Mouse (Mus musculus) embryonic fibroblast, embryonic 13.5 days (primary cell): ENCODE data around the gene Grid2ip. TPM values are rescaled to one million over a fixed set of nuclear protein-coding genes. Genes with fewer than 3 reads are reported as not detected.
A peak's percentile ranks its signal among the peaks of the same experiment; 100 is the strongest.

Source experiments
- H3K27ac ChIP-seq: 2 replicates; pipeline ENCODE4 v1.5.1; 2012; ENCODE audit warnings: low read length, control low read depth, inconsistent platforms; ENCODE audit not compliant: insufficient read depth
- H3K4me1 ChIP-seq: 2 replicates; pipeline ENCODE4 v1.6.1; 2011; ENCODE audit warnings: low read length; ENCODE audit not compliant: control insufficient read depth, insufficient read depth
- H3K4me3 ChIP-seq: 2 replicates; pipeline ENCODE4 v1.5.1; 2011; ENCODE audit warnings: mild to moderate bottlenecking, control low read depth, low read length; ENCODE audit not compliant: insufficient read depth
- CTCF ChIP-seq: IDR thresholded peaks from 2 replicates; pipeline ENCODE4 v1.5.1; 2011; ENCODE audit warnings: mild to moderate bottlenecking, control low read depth, low read length, moderate library complexity, borderline replicate concordance; ENCODE audit not compliant: insufficient read depth
- POLR2A ChIP-seq: IDR thresholded peaks from 2 replicates; pipeline ENCODE4 v1.6.1; 2011; ENCODE audit warnings: low read depth, mild to moderate bottlenecking, control low read depth, low read length, moderate library complexity
- polyA plus RNA-seq: library from polyadenylated mRNA; stranded (reverse); fragments of >200 nt; gene quantifications from 2 replicates; pipeline ENCODE4 v1.2.4, GENCODE M21; 2011; ENCODE audit warnings: low read depth; ENCODE audit not compliant: missing spikeins, insufficient read length

The Grid2ip gene
- polyA plus RNA-seq, 1 experiment, result not detected

GRCm38 (mm10) chr5:143406548-143406947, 49.4 kb downstream of the Grid2ip start:
- Histone ChIP-seq H3K27ac (no peak overlapping the region), H3K4me3 (no peak overlapping the region), H3K4me1 (peaks cover 12% of the 10 kb centered on the region)
- TF ChIP-seq POLR2A, result no peak
- TF ChIP-seq CTCF, result no peak

DNA sequence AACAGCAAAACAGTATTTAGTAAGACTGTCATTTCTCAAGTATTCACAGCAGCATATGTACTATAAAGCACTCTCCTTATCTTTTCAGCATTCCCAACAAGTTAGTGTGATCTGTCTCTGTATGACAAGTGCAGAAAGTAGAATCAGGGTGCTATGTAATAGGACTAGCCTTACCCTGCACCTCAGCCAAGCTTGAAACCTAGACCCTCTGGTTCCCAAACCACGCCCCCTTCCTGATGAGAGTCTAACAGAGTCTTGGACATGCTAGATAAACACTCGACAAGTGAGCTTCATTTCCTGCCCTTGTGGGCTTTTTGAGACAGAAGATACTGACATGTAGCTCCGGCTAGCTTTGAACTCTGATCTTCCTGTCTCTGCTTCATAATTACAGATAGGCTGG, 52.1 kb downstream of the Grid2ip start:
- Histone ChIP-seq H3K4me3 (no peak overlapping the region), H3K4me1 (peaks cover 12% of the 10 kb centered on the region), H3K27ac (no peak overlapping the region)
- TF ChIP-seq CTCF (no peak), POLR2A (no peak)

DNA sequence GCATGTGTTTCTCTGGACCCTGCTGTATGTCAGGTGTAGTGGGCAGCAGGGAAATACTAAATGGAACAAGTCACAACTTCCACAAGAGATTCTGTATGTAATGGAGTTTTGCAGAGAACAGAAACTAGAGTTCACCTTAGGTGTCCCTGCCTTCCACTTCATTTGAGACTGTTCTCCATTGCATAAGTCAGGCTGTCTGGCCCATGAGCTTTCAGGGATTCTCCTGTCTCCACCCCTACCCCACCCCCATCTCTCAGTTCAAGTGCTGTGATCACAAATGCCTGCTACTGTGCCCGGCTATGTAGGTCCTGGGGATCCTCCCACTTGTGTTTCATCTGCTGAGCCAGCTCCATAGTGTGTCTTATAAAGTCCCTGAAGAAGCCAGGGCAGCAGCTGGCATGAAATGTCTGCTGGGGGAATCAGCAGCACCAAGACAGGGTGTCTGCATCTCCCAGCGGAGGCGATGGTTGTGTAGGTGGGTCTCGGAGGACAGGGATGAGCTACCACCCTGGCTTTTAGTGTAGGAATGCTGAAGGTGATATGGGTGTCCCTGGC, 53.8 kb downstream of the Grid2ip start:
- no peak overlapping the region for H3K27ac ChIP-seq

DNA sequence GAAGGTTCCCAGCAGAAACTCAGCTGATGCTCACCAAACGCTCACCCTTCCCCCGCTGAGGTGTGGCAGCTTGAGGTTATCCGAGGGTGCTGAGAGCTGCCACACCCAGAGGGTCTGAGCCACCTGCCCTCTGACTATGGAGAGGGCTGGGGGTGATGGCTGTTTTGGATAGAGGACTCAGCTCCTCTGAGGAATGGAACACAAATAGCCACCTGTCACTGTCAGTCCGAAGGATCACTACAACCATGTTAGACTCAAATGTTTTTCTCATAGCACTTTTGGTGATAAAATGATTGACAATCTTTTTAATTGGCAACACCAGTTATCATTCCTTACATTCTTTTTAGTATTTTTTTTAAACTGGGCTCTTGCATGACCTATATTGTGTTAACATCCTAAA, 64.3 kb downstream of the Grid2ip start:
- Histone ChIP-seq H3K27ac (no peak overlapping the region), H3K4me3 (no peak overlapping the region), H3K4me1 (no peaks in the 10 kb centered on the region)
- TF ChIP-seq POLR2A, result no peak
- TF ChIP-seq CTCF, result no peak

More for the DNA sequence above, 53.8 kb downstream of the Grid2ip start:
- TF ChIP-seq CTCF (no peak), POLR2A (no peak)
- Histone ChIP-seq H3K4me1 (peaks cover 4% of the 10 kb centered on the region), H3K4me3 (no peak overlapping the region)

DNA sequence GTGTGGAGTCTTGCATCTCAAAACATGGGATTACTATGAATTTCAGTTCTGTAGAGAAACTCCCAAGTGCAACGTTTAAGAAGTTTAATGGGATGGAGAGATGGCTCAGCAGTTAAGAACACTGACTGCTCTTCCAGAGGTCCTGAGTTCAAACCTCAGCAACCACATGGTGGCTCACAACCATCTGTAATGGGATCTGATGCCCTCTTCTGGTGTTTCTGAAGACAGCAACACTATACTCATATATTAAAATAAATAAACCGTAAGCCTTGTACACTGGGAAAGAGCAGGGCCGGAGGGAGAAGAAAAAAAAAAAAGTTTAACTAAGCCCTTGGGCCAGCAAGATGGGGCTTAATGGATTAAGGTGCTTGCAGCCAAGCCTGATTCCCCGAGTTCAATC, 65.9 kb downstream of the Grid2ip start:
- TF ChIP-seq CTCF (no peak), POLR2A (no peak)
- no peak overlapping the region for H3K27ac ChIP-seq
- H3K4me3 ChIP-seq, result no peak overlapping the region
- H3K4me1 ChIP-seq, result no peaks in the 10 kb centered on the region

DNA sequence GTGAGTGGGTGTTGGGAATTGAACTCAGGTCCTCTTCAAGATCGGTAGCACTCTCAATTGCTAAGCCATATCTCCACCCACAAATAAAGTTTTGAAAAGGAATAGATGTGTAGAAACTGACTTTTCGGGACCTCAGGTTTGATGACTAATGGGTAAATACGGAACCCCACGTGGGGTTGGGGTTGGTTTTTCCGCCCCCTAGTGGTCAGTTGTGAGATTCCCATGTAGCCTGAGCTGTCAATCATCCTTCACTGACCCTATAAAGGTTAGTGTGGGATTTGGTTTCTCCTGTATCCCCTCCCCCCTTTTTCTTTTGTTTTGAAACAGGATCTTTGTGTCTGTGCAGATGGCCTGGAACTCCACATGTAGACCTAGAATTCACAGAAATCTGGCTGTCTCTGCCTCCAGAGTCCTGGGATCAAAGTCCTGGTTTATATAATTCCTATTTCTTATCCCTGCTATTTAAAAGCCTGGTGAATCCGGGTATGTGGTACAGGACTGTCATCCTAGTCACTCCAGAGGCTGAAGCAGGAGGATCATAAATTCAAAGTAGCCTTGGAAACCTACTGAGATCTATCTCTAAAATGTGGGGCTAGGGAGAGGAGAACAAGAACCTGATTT, 66.9 kb downstream of the Grid2ip start:
- no peaks in the 10 kb centered on the region for H3K4me1 ChIP-seq
- no peak overlapping the region for H3K27ac ChIP-seq
- TF ChIP-seq CTCF (0 out of 2 replicates have a peak, but pooled peaks have one; percentile 25), POLR2A (no peak)
- H3K4me3 ChIP-seq, result no peak overlapping the region

- TF ChIP-seq POLR2A (no peak), CTCF (peak; percentile 79)
- H3K27ac ChIP-seq, result no peak overlapping the region
- H3K4me3 ChIP-seq, result no peak overlapping the region
- no peaks in the 10 kb centered on the region for H3K4me1 ChIP-seq
Measured at GRCm38 (mm10) chr5:143434421-143434820, 77.3 kb downstream of the Grid2ip start.

DNA sequence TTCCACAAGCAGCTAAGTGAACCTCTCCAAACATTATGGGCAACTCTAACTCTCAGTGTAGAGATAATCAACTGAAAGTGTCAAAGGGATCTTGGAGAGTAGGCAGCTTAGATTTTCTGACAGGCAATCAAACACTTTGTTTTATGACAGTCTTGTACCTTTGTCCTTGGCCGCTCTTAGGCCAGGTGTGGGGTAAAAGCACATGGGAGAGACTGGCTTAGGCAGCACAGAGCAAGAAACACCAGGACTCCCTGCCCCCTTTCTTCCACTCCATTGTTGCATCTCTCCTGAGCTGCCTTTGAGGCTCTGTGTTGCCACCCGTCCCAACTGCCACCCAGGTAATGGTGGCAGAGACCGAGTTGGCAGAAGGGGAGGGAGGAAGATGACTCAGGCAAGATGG, 84.2 kb downstream of the Grid2ip start:
- no peak for TF ChIP-seq POLR2A
- no peak for TF ChIP-seq CTCF
- no peak overlapping the region for H3K4me3 ChIP-seq
- H3K4me1 ChIP-seq, result no peaks in the 10 kb centered on the region; the same call in 1 of the 2 replicates
- no peak overlapping the region for H3K27ac ChIP-seq

GRCm38 (mm10) chr5:143441753-143442152, 84.6 kb downstream of the Grid2ip start:
- TF ChIP-seq CTCF, result no peak
- no peak for TF ChIP-seq POLR2A
- no peak overlapping the region for H3K4me3 ChIP-seq
- no peaks in the 10 kb centered on the region; the same call in 1 of the 2 replicates for H3K4me1 ChIP-seq
- no peak overlapping the region for H3K27ac ChIP-seq

Other genes starting within 250 kb of the Grid2ip start
- gene Rnf216, start 244.3 kb upstream of the Grid2ip start, polyA plus RNA-seq, result 28.6 and 36.3 TPM in 2 replicates
- not detected in 2 replicates for gene Olfr718-ps1, start 209.8 kb upstream of the Grid2ip start, polyA plus RNA-seq
- gene Rbak, start 176.6 kb upstream of the Grid2ip start, polyA plus RNA-seq, result 7.6 and 12.7 TPM in 2 replicates
- gene Spdye4b, start 176.3 kb upstream of the Grid2ip start, polyA plus RNA-seq, result not detected in 2 replicates
- not detected in 2 replicates for gene Spdye4a, start 130.4 kb upstream of the Grid2ip start, polyA plus RNA-seq
- 9.0 and 13.8 TPM in 2 replicates for gene Zfp12, start 122.2 kb upstream of the Grid2ip start, polyA plus RNA-seq
- 3.6 and 3.7 TPM in 2 replicates for gene Zfp316, start 87.3 kb upstream of the Grid2ip start, polyA plus RNA-seq
- gene Zfp853, start 63.7 kb upstream of the Grid2ip start, polyA plus RNA-seq, result 0.25 and 0.44 TPM in 2 replicates
- gene E130309D02Rik, start 42.0 kb upstream of the Grid2ip start, polyA plus RNA-seq, result 13.5 and 15.0 TPM in 2 replicates
- 43.8 and 45.5 TPM in 2 replicates for gene Zdhhc4, start 28.1 kb upstream of the Grid2ip start, polyA plus RNA-seq
- 306 and 354 TPM in 2 replicates for gene Kdelr2, start 46.5 kb downstream of the Grid2ip start, polyA plus RNA-seq
- gene Daglb, start 107.2 kb downstream of the Grid2ip start, polyA plus RNA-seq, result 6.2 and 7.1 TPM in 2 replicates
- gene Rac1, start 170.7 kb downstream of the Grid2ip start, polyA plus RNA-seq, result 474 and 478 TPM in 2 replicates